Mouse (Mus musculus): Measurements from ENCODE around the gene Nfib.
"Not testable (repeated sequence)": the region's sequence is repeated elsewhere in the genome, so short reads cannot be mapped to it uniquely, and the experiment has no call there.

Gene Nfib

DNA sequence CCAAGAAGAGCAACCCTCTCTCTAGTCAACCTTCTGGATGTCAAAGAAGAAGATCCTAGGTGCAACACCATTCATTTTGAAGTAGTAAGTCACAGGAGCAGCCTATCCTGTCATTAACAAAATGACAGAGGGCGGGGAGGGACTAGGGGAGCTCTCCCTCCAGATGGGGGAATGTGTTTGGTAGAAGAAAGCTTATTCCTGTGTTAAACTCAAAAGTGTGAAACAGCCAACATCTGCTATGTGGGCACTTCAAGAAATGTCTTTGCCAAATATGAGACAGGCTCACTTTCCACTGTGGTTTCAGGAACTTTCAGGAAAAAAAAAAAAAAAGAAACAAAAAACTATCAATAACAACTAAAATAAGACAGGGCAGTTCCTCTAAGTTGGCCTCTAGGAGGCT, 411.5 kb downstream of the Nfib start:
- DNase-seq (ENCODE audit: low spot score) = no peak

DNA sequence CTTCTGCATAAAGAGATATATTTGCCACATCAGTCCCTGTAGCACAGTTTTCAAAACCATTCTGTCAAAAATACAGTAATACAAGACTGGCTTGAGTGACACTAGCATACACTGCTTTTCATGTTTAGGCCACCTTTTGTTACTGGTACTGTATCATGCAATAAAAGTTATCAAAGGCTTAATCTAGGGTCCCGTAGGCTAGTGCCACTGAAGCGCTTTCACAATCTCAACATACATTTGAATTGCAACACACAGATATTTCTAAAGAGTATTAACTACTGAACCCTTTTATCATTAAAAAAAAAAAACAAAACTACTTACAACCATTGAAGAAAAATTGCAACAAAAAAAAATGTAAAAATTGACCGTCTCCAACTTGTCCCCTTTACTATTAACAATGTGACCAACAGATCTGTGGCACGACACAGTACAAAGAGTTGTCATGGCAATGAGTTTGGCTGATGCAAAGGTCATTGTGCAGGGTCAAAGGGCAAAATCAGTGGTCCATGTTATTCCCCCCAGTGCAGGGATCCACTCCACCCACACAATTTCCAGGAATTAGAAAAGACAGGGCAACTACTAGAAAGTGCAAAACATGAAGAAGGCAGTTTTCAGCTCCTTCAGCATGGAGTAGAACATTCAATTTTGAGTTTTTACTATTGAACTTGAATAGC, 414.2 kb downstream of the Nfib start:
- no peak for DNase-seq (ENCODE audit: low spot score)

GRCm38 (mm10) chr4:82290623-82291022, 414.9 kb downstream of the Nfib start:
- DNase-seq (ENCODE audit: low spot score) = no peak

GRCm38 (mm10) chr4:82289596-82289995, 416.0 kb downstream of the Nfib start:
- DNase-seq (ENCODE audit: low spot score) = no peak

GRCm38 (mm10) chr4:82288138-82288537, 417.4 kb downstream of the Nfib start:
- DNase-seq (ENCODE audit: low spot score) = no peak

DNA sequence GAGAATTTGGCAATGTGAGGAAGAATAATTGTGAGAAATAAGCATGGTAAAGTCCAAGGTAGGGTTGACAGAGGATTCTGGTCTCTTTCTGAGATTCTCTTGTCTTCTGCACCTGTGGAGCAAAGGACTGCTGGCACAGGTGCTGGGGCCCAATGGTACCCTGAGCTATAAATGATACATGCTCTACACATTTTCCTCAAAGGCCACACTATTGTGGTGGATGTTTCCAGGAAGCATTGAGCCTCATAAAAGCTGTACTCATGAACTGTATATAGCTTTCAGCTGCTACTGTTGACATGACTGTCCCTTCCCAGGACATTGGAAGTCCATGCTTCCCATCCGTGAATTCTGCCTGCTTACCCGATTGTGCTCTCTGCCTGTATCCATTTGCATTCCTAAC, 418.1 kb downstream of the Nfib start:
- no peak for DNase-seq (ENCODE audit: low spot score)

DNA sequence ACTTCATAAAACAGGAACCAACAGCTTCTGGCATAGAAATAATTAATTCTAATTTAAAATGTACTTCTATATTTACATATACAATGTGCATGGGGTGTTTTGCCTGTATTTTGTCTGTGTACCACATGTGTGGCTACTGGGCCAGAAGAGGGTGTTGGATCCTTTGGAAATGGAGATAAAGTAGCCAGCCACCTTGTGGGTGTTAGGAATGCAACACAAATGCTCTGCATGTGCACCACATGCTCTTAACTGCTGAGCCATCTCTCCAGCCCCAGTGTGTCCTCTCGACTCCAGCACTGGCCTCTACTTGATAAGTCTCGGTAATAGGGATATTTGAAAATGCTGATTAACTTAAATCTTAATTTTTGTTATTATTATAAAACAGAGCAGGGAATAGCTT, 418.6 kb downstream of the Nfib start:
- DNase-seq (ENCODE audit: low spot score) = no peak

DNA sequence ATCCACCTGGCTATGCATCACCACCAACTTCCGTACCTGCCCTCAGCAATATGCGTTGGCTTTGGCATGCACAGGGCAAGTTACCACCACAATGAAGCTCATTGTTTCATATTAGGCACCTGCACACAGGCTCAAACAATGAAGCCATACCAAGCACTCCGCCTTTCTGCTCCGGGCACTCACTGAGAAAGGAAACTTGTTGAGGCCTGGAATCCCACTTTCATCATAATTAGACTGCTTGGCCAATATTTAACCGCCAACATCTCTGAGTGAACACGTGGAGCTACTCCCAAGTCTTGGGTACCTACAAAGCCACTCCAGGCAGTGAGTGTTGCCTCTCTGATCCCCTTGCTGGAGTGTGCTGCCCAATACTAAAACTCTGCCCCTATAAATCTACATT, 422.0 kb downstream of the Nfib start:
- DNase-seq (ENCODE audit: low spot score) = no peak

DNA sequence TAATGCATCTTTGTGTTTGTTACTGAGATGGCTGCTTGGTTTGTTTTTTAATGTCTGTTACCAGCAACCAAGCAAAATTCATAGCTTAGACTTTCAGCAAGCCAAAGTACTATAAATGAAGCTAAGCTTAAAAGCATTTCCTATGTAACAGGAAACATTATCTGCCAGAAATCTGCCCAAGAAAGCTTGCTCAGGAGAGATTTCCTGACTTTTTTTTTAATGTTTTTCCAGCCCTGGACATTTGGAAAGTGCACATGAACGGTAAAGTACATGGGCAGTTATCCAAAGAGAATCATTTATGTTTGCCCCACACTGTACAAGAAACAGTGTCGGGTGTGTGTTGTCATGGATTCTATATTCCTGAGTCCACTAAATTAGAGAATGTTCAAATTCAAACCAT, 429.6 kb downstream of the Nfib start:
- no peak for DNase-seq (ENCODE audit: low spot score)

- DNase-seq (ENCODE audit: low spot score) = no peak
These were observed 432.3 kb downstream of the Nfib start for GRCm38 (mm10) chr4:82273049-82273754.

- DNase-seq (ENCODE audit: low spot score) = no peak
These were observed 433.5 kb downstream of the Nfib start for GRCm38 (mm10) chr4:82272099-82272498.

DNA sequence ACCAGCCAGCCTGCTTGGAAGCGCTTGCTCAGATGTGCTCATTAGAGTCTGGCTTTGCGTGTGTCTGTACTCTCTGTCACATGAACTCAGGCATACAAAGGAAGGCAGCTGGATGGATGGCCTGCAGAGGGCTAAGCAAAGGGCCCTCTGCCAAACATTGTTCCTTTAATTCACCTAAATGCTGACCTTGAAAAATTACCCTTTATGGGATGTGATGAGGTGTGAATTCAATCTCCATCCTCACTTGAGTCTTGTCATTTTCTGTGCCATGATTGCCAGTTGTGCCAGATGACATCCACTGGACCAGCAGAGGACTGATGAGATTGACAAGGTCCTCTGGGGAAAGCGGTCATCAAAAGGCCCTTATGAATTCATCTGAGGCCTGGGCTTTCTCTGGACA, 434.0 kb downstream of the Nfib start:
- no peak for DNase-seq (ENCODE audit: low spot score)

GRCm38 (mm10) chr4:82267832-82268778, 437.4 kb downstream of the Nfib start:
- DNase-seq (ENCODE audit: low spot score) = no peak

- DNase-seq (ENCODE audit: low spot score) = no peak
These were observed 439.4 kb downstream of the Nfib start for GRCm38 (mm10) chr4:82266066-82266619.

GRCm38 (mm10) chr4:82258545-82258944, 447.0 kb downstream of the Nfib start:
- DNase-seq (ENCODE audit: low spot score) = not testable (repeated sequence)

- DNase-seq (ENCODE audit: low spot score) = no peak
These were observed 453.5 kb downstream of the Nfib start for GRCm38 (mm10) chr4:82252054-82252453.

- no peak for DNase-seq (ENCODE audit: low spot score)
These were observed 455.2 kb downstream of the Nfib start for GRCm38 (mm10) chr4:82250355-82250659.

DNA sequence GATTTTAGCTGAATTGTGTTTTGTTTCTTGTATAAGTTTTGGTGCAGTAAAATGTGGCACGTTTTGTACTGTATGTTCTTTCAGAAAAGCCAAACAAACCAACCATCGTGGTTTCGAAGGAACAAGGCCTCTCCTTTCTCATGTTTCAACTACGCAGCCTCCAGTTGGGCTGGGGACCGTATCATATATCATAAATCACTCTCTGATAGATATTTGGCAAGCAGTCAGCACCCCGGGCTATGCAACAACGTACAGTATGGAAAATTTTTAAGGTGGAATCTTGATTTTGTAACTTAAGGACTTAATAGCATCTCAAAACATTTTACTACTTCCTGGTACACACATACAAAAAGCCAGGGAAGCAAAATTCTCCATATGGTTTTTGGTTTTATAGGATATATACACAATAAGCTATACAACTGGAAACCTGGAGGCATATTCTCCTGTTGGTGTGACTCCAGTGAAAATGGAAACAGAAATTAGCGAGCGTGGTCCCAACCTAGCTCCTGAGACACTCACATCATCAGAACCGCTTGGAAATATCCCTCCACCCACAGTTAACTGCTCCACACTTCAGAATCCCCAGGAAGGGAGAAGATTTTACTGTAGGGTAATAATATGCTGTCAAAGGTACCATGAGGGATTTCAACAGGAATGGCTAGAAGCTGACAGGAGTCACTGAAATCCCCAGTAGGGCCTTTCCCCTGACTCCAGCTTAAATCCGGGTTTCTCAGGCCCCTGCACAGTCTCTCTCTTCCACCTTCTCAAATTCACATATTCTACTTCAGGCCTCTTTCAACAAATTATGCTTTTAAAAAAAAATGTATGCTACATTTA, 455.8 kb downstream of the Nfib start:
- no peak for DNase-seq (ENCODE audit: low spot score)

- no peak for DNase-seq (ENCODE audit: low spot score)
These were observed 456.6 kb downstream of the Nfib start for GRCm38 (mm10) chr4:82248961-82249360.

DNA sequence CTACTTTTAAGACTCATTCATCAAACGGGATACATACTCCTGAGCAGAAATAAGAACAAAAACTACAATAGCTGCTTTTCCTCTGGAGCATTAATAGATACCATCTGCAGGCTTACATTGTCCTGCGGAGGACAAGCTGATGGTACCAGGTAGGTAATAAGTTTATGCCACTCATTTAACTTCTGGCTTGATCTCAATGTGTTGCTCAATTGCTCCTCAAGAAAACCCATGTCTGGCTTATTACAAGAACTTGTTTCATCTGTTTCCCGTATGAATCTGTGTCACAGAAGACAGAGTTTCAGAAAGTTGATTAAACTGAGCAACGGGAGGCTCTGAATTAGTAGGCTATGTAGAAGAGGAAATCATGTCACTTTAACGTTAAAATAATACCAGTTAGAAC, 457.5 kb downstream of the Nfib start:
- no peak for DNase-seq (ENCODE audit: low spot score)

GRCm38 (mm10) chr4:82246290-82246689, 459.3 kb downstream of the Nfib start:
- no peak for DNase-seq (ENCODE audit: low spot score)
